Mouse (Mus musculus) heart, adult 2 months (tissue): ENCODE data around the gene Cdc42se2.

Experiments used
- CTCF ChIP-seq: fragments of 200-600 bp; IDR thresholded peaks from 2 replicates; pipeline ENCODE4 v1.8.1; 2022; ENCODE audit warnings: antibody characterized with exemption, mild to moderate bottlenecking, moderate library complexity
- POLR2A ChIP-seq: fragments of 200-500 bp; IDR thresholded peaks from 2 replicates; pipeline ENCODE4 v1.6.1; 2011; ENCODE audit warnings: mild to moderate bottlenecking, low read depth, low read length, control low read depth; ENCODE audit not compliant: insufficient read depth

GRCm38 (mm10) chr11:54834596-54834995 is 47.1 kb upstream of the Cdc42se2 start:
- TF ChIP-seq POLR2A (no peak), CTCF (peak; percentile 48)
